Mouse (Mus musculus) A20 (cell line): ENCODE measurements around the gene Ubxn1.
A peak's percentile ranks its signal among the peaks of the same experiment; 100 is the strongest.

ENCODE experiments used
- DNase-seq: peaks from one replicate; pipeline ENCODE4 v3.0.0-alpha.2; 2011; ENCODE audit warnings: low read depth, low spot score

Ubxn1 gene

GRCm38 (mm10) chr19:8898576-8898975, 27.3 kb downstream of the Ubxn1 start:
- DNase-seq = peak; percentile 49

DNA sequence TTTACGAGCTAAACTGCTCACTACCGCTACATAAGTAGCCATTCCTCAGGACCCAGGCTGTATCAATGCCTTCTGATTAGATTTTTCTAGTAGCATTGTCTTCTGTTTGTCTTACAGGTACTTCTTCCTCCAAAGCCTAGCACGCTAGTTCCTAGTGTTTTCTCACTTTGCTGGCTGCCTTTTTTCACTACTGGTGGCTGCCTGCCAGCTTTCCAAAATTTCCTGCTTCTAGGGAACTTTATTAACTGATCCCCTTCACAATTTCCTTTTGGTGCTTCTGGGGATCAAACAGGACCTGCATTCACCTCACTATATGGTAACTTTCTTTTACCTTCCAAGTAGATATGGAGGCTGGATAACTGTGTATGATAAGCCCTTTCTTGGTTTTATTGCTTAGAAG, 27.8 kb downstream of the Ubxn1 start:
- no peak for DNase-seq

DNA sequence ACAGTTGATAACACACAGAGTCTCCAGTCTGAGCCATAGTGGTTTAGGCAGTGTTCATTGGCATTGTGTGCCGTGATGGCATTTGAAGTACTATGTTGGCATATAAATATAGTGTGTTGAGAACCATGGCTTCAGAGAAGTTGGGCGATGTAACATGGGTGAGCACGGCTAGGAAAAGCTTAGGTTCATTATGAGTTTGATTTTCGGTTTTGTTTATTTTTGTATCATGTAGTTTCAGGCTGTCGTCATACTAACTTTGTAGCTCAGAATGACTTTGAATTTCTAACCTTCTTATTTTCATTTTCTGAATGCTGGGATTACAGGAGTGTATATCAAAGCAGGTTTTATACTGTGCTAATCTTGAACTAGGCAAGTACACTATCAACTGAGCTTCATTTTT, 32.1 kb downstream of the Ubxn1 start:
- no peak for DNase-seq

- DNase-seq = no peak
These were observed 37.2 kb downstream of the Ubxn1 start for GRCm38 (mm10) chr19:8908531-8908930.

DNA sequence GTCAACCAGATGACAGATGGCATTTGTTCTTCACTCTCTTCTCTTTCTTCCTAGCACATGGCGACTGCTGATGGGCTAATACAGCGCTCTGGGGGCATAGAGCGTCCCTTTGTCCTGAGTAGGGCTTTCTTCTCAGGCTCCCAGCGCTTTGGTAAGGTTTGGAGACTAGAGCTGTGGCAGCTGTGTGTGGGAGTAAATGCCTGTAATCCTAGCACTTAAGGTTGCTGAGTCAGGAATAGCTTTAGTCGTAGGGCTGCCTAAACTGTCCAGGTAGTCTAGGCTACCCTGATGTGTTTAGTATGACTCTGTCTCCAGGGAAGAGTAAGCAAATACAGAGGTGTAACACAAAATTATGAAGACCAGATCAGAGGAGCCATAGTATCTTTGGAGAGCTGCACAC, 40.5 kb downstream of the Ubxn1 start:
- DNase-seq = no peak

GRCm38 (mm10) chr19:8914212-8914611, 42.9 kb downstream of the Ubxn1 start:
- DNase-seq = no peak

DNA sequence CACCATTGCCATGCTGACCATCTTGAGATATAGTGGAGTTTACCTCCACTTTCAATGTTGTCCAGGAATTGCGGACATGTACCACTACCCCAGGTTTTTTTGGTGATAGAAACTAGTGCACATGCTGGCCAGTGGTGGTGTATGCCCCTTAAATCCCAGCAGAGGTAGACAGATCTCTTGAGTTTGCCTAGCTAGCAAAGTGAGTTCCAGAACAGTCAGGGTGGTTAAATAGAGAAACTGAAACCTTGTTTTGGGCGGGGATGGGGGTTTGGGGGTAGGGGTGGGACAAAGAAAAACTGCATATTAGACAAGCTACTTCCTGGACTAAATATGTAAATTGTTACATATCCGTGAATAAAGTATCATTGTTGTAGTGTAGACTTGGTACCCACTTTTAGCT, 47.7 kb downstream of the Ubxn1 start:
- DNase-seq = peak; percentile 77

DNA sequence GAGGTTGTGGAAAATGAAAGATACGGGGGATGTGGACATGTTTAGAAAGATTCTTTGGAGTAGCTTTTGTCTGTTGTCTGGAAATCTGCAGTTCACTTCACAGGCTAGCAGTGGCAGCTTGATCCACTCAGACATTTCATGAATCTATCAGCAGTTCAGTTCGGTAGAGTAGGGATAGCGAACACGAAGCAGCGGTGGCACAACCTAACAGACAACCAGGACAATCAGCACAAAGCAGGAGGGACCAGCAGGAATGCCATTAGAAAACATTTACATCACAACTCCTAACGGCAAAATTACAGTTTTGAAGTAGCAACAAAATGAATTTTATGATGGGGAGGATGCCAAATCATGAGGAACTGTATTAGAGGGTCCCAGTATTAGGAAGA, 48.4 kb downstream of the Ubxn1 start:
- DNase-seq = peak; percentile 57

- peak; percentile 96 for DNase-seq
These were observed 48.9 kb downstream of the Ubxn1 start, which contains the start of gene B3gat3 for GRCm38 (mm10) chr19:8920073-8920736. Gene B3gat3, plus strand, starts transcription at chr19:8920374.

DNA sequence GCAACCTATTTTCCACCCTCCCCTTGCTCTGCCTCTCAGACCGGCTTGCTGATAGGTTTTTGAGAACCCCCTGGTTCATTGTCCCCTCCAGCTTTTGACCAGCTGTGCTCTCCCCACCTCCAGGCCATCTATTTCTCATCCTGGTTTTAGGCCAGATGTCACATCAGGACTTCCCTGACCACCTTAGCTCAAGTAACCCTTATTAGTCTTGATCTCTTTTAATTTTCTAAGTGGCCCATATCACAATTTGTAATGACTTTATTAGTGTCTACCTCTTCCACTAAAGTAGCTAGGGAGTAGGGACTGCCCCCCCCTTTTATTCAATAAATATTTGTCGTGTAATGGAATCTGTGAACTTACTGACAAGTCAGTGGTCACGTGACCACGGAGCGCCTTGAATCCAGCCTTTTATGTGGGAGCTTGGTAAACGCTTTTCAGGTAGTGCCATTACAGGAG, 49.6 kb downstream of the Ubxn1 start:
- peak; percentile 68 for DNase-seq

DNA sequence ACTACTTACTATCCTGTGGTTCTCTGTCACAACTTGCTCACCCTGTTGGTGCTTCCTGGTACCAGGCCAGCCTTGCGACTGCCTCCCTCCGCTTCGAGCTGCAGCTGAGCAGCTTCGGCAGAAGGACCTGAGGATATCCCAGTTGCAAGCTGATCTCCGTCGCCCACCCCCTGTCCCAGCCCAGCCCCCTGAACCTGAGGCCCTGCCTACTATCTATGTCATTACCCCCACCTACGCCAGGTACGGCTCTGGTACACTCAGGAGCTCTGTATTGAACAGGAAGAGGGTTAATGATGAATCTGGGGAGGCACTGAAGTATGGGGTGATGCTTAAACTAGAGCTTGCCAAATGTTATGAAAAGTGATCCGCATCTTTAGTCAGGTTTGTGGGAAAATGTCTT, 50.4 kb downstream of the Ubxn1 start:
- DNase-seq = no peak
